Mouse (Mus musculus) embryonic facial prominence, embryonic 14.5 days (tissue): ENCODE data around the gene Atp13a3. TPM values are rescaled to one million over a fixed set of nuclear protein-coding genes. Genes with fewer than 3 reads are reported as not detected.

Experiments used
- ATAC-seq: fragments of 200-750 bp; cut with Nextera tagmentation; 2 replicates; pipeline ENCODE4 v1.8.0; 2017; ENCODE audit warnings: low read depth, moderate number of reproducible peaks, moderate TSS enrichment
- DNase-seq: peaks from one replicate; pipeline ENCODE4 v3.0.0-alpha.2; 2015; ENCODE audit warnings: low spot score
- H3K27ac ChIP-seq: fragments of 300-500 bp; sonication (generic); replicated peaks from 2 replicates; pipeline ENCODE4 v1.5.1; 2014; ENCODE audit warnings: low read depth, mild to moderate bottlenecking, low read length, moderate library complexity
- H3K27me3 ChIP-seq: fragments of 300-500 bp; sonication (generic); replicated peaks from 2 replicates; pipeline ENCODE4 v1.6.1; 2014; ENCODE audit warnings: low read length; ENCODE audit not compliant: control insufficient read depth, insufficient read depth
- H3K36me3 ChIP-seq: fragments of 300-500 bp; sonication (generic); 2 replicates; pipeline ENCODE4 v1.6.1; 2014; ENCODE audit warnings: low read length, mixed read lengths; ENCODE audit not compliant: control insufficient read depth, insufficient read depth
- H3K4me1 ChIP-seq: fragments of 300-500 bp; sonication (generic); 2 replicates; pipeline ENCODE4 v1.6.1; 2014; ENCODE audit warnings: antibody characterized with exemption, low read length; ENCODE audit not compliant: control insufficient read depth, insufficient read depth
- H3K4me2 ChIP-seq: fragments of 300-500 bp; sonication (generic); 2 replicates; pipeline ENCODE4 v1.6.1; 2014; ENCODE audit warnings: low read depth, mild to moderate bottlenecking, low read length, moderate library complexity, mixed read lengths
- H3K4me3 ChIP-seq: fragments of 300-500 bp; sonication (generic); 2 replicates; pipeline ENCODE4 v1.5.1; 2014; ENCODE audit warnings: low read depth, mild to moderate bottlenecking, low read length
- H3K9ac ChIP-seq: fragments of 300-500 bp; sonication (generic); 2 replicates; pipeline ENCODE4 v1.6.1; 2014; ENCODE audit warnings: low read depth, mild to moderate bottlenecking, low read length, moderate library complexity, mixed read lengths
- H3K9me3 ChIP-seq: fragments of 300-500 bp; sonication (generic); 2 replicates; pipeline ENCODE4 v1.6.1; 2016; ENCODE audit warnings: low read length; ENCODE audit not compliant: control insufficient read depth
- WGBS: fragments of 180-500 bp; shearing (Covaris S2); extraction: QIAGEN DNeasy Blood & Tissue Kit; methylation state at CpG from one replicate; pipeline ENCODE4 v1.1.7; 2014; 5-methylcytosine and 5-hydroxymethylcytosine counted together
- polyA plus RNA-seq: library from polyadenylated mRNA; unstranded; fragments of >200 nt; fragmentation: Nextera tagmentation; extraction: Ambion mirVana; gene quantifications from 2 replicates; pipeline ENCODE4 v1.2.1, GENCODE M21; 2014

The Atp13a3 gene
- polyA plus RNA-seq, 1 experiment from 2014 or later = 20.0 TPM

GRCm38 (mm10) chr16:30307306-30307705 is 98.5 kb downstream of the Atp13a3 start:
- no peaks in the 10 kb centered on the region for H3K36me3 ChIP-seq
- no peak overlapping the region for H3K4me3 ChIP-seq
- no peak for ATAC-seq
- H3K9ac ChIP-seq = no peak overlapping the region
- no peaks in the 10 kb centered on the region for H3K9me3 ChIP-seq
- peaks cover 55% of the 10 kb centered on the region for H3K27me3 ChIP-seq
- H3K4me2 ChIP-seq = no peak overlapping the region
- peaks cover 10% of the 10 kb centered on the region; the same call in 1 of the 2 replicates for H3K4me1 ChIP-seq
- no peak overlapping the region for H3K27ac ChIP-seq
- 46% methylated on average over 11 of the region's 12 CpGs for WGBS
- DNase-seq = no peak

- Histone ChIP-seq H3K4me1 (peaks cover 10% of the 10 kb centered on the region; the same call in 1 of the 2 replicates), H3K9me3 (no peaks in the 10 kb centered on the region), H3K27ac (no peak overlapping the region), H3K4me3 (no peak overlapping the region), H3K9ac (no peak overlapping the region), H3K4me2 (no peak overlapping the region), H3K36me3 (no peaks in the 10 kb centered on the region), H3K27me3 (peaks cover 54% of the 10 kb centered on the region)
- 86% methylated on average over 4 of the region's 4 CpGs for WGBS
- no peak for ATAC-seq
- DNase-seq = no peak
Observed at GRCm38 (mm10) chr16:30306102-30306501, 99.7 kb downstream of the Atp13a3 start.

DNA sequence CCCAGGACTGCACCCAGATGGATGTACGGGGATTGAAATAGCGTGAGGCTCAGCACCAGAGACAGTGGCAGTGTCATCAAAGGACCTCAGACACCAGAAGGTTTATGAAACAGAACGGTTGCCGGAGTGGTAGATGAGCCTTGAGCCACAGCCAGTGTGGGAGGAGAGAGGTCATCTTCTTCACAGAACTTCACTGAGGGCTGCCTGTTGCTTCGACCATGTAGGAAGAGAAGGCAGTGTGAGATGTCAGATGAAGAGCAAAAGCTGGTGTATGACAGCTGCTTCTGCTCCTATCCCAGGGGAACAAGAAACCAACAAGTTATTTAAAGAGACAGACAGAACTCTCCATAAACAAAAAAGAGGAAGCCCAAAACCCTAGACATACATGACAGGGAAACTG is 101.5 kb downstream of the Atp13a3 start:
- H3K4me2 ChIP-seq = no peak overlapping the region
- peaks cover 37% of the 10 kb centered on the region for H3K27me3 ChIP-seq
- no peak overlapping the region for H3K9ac ChIP-seq
- peaks cover 2% of the 10 kb centered on the region; the same call in 1 of the 2 replicates for H3K4me1 ChIP-seq
- DNase-seq = no peak
- 65% methylated on average over 5 of the region's 5 CpGs for WGBS
- no peak overlapping the region for H3K27ac ChIP-seq
- H3K9me3 ChIP-seq = no peaks in the 10 kb centered on the region
- no peak overlapping the region for H3K4me3 ChIP-seq
- H3K36me3 ChIP-seq = no peaks in the 10 kb centered on the region
- no peak for ATAC-seq

- WGBS = 79% methylated on average over 2 of the region's 2 CpGs
- H3K27me3 ChIP-seq = peaks cover 29% of the 10 kb centered on the region
Observed at GRCm38 (mm10) chr16:30303411-30303810, 102.4 kb downstream of the Atp13a3 start.

GRCm38 (mm10) chr16:30302686-30303085 is 103.1 kb downstream of the Atp13a3 start:
- Histone ChIP-seq H3K9me3 (no peaks in the 10 kb centered on the region), H3K9ac (no peak overlapping the region), H3K4me2 (no peak overlapping the region), H3K4me3 (no peak overlapping the region), H3K27me3 (peaks cover 21% of the 10 kb centered on the region), H3K4me1 (no peaks in the 10 kb centered on the region), H3K27ac (no peak overlapping the region), H3K36me3 (no peaks in the 10 kb centered on the region)
- no peak for DNase-seq
- WGBS = 79% methylated on average over 6 of the region's 6 CpGs
- ATAC-seq = no peak

More at GRCm38 (mm10) chr16:30303411-30303810, 102.4 kb downstream of the Atp13a3 start:
- Histone ChIP-seq H3K9me3 (no peaks in the 10 kb centered on the region), H3K9ac (no peak overlapping the region), H3K27ac (no peak overlapping the region), H3K4me3 (no peak overlapping the region), H3K36me3 (no peaks in the 10 kb centered on the region), H3K4me1 (no peaks in the 10 kb centered on the region), H3K4me2 (no peak overlapping the region)
- DNase-seq = no peak
- ATAC-seq = no peak

DNA sequence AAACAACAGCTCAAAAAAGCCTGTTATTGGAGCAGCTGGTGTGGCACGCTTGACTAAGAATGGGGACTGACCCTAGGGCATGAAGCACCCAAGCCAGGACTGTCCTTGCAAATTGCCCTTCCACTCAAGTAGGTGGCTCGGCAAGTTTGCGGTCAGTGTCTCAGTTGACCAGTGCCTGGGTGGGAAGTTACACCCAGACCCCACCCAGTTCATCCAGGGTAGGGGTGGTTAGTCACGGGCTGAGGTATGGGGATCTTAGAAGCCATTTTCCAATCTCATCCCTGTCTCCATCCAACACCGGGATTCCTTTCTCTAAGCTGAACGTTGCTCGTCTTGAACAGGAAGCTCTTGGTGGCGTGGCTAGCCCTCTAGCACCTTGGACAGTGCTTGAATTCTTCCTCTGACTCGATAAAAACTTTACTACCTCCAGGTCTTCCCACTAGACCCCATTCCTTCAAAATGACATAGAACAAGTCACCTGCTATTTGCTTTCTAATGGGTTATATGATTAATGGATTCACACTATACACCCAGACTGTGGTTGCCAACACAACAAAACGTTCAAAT is 106.0 kb downstream of the Atp13a3 start:
- no peaks in the 10 kb centered on the region for H3K27me3 ChIP-seq
- H3K4me3 ChIP-seq = no peak overlapping the region
- ATAC-seq (no peak), DNase-seq (no peak)
- no peak overlapping the region for H3K4me2 ChIP-seq
- H3K9me3 ChIP-seq = no peaks in the 10 kb centered on the region
- 58% methylated on average over 9 of the region's 10 CpGs for WGBS
- H3K27ac ChIP-seq = no peak overlapping the region
- no peaks in the 10 kb centered on the region for H3K36me3 ChIP-seq
- no peaks in the 10 kb centered on the region for H3K4me1 ChIP-seq
- no peak overlapping the region for H3K9ac ChIP-seq

DNA sequence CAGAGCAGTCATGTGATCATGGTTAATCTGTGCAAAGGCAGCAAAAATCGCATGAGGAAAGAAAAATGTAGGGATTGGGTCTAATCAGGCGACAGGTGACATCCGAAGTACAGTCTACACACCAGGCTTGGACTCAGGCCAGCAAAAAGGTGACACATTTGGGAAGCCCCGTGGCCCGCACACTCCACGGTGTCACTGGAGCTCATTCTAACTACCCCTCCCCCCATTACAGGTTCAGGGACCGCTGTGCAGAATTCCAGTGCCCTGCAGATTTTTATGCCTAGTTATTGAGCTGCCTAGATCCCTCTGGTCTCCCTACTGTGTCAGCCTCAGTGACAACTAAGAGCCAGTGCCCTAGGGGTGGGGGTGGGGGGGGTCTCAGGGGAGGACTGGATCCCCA is 108.3 kb downstream of the Atp13a3 start:
- no peaks in the 10 kb centered on the region for H3K27me3 ChIP-seq
- H3K4me1 ChIP-seq = no peaks in the 10 kb centered on the region
- H3K4me2 ChIP-seq = no peak overlapping the region
- no peaks in the 10 kb centered on the region for H3K36me3 ChIP-seq
- H3K9me3 ChIP-seq = no peaks in the 10 kb centered on the region
- 81% methylated on average over 7 of the region's 7 CpGs for WGBS
- DNase-seq (no peak), ATAC-seq (no peak)
- no peak overlapping the region for H3K9ac ChIP-seq
- H3K27ac ChIP-seq = no peak overlapping the region
- no peak overlapping the region for H3K4me3 ChIP-seq

DNA sequence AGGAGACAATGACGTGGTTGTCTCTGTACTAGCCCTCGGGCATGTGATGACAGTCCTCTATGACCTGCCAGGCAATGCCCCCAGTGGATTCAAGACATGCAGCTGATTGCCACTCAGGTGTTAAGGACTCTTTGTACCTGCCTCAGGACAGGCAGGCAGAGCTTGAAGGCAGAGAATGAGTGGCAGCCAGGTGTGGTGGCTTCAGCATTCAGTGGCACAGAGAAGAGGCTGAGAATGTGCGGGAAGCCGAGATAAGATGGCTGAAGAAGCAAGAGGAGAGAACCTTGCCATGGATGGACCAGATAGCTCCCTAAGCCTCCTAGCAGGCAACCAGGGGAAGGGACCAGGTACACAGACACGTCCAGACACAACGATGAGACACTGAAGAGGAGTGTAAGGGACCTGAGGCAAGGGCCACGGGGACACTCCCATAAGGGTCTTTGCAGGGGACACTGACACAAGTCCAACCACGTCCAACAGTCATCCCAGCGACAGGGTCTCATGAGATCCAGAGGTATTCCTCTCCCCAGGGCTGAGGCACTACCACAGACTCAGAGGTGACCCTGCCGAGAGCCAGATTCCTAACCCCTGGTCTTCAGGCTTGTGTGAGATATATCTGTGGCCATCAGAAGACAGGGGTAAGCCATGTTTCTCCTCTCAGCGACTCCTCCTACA is 109.0 kb downstream of the Atp13a3 start:
- Histone ChIP-seq H3K4me2 (no peak overlapping the region), H3K4me1 (no peaks in the 10 kb centered on the region), H3K36me3 (no peaks in the 10 kb centered on the region), H3K9me3 (no peaks in the 10 kb centered on the region), H3K27me3 (no peaks in the 10 kb centered on the region), H3K4me3 (no peak overlapping the region), H3K27ac (no peak overlapping the region), H3K9ac (no peak overlapping the region)
- no peak for DNase-seq
- WGBS = 86% methylated on average over 11 of the region's 11 CpGs
- ATAC-seq = no peak

GRCm38 (mm10) chr16:30295106-30295505 is 110.7 kb downstream of the Atp13a3 start:
- H3K4me1 ChIP-seq = no peaks in the 10 kb centered on the region
- H3K27me3 ChIP-seq = no peaks in the 10 kb centered on the region
- H3K9me3 ChIP-seq = no peaks in the 10 kb centered on the region
- no peak overlapping the region for H3K4me2 ChIP-seq
- no peak overlapping the region for H3K27ac ChIP-seq
- no peak overlapping the region for H3K4me3 ChIP-seq
- no peaks in the 10 kb centered on the region for H3K36me3 ChIP-seq
- ATAC-seq = no peak
- H3K9ac ChIP-seq = no peak overlapping the region
- DNase-seq = no peak
- 82% methylated on average over 7 of the region's 7 CpGs for WGBS
